Mouse (Mus musculus) forebrain, embryonic 13.5 days (tissue): ENCODE results near the gene Cdk17. TPM values are rescaled to one million over a fixed set of nuclear protein-coding genes. Genes with fewer than 3 reads are reported as not detected.

Source experiments
- ATAC-seq: fragments of 200-750 bp; cut with Nextera tagmentation; 2 replicates; pipeline ENCODE4 v1.8.0; 2017
- H3K27ac ChIP-seq: fragments of 300-500 bp; sonication (generic); 2 replicates; pipeline ENCODE4 v1.5.1; 2015; ENCODE audit warnings: inconsistent platforms, mild to moderate bottlenecking, moderate library complexity
- H3K27me3 ChIP-seq: fragments of 300-500 bp; sonication (generic); 2 replicates; pipeline ENCODE4 v1.6.1; 2015; ENCODE audit warnings: mild to moderate bottlenecking, inconsistent platforms
- H3K36me3 ChIP-seq: fragments of 300-500 bp; sonication (generic); 2 replicates; pipeline ENCODE4 v1.6.1; 2015; ENCODE audit warnings: mild to moderate bottlenecking, inconsistent platforms; ENCODE audit not compliant: poor library complexity, severe bottlenecking
- H3K4me1 ChIP-seq: fragments of 300-500 bp; sonication (generic); 2 replicates; pipeline ENCODE4 v1.6.1; 2015; ENCODE audit warnings: inconsistent platforms
- H3K4me2 ChIP-seq: fragments of 300-500 bp; sonication (generic); 2 replicates; pipeline ENCODE4 v1.6.1; 2015; ENCODE audit warnings: inconsistent platforms, mild to moderate bottlenecking, moderate library complexity
- H3K4me3 ChIP-seq: fragments of 300-500 bp; sonication (generic); 2 replicates; pipeline ENCODE4 v1.5.1; 2015; ENCODE audit warnings: mild to moderate bottlenecking, inconsistent platforms
- H3K9ac ChIP-seq: fragments of 300-500 bp; sonication (generic); 2 replicates; pipeline ENCODE4 v1.6.1; 2015; ENCODE audit warnings: mild to moderate bottlenecking, inconsistent platforms
- H3K9me3 ChIP-seq: fragments of 300-500 bp; sonication (generic); replicated peaks from 2 replicates; pipeline ENCODE4 v1.6.1; 2016; ENCODE audit warnings: inconsistent platforms
- WGBS: fragments of 180-500 bp; shearing (Covaris S2); methylation state at CpG from one replicate; pipeline ENCODE4 v1.1.7; 2015; 5-methylcytosine and 5-hydroxymethylcytosine counted together
- polyA plus RNA-seq: library from polyadenylated mRNA; unstranded; fragments of >200 nt; fragmentation: Nextera tagmentation; extraction: Ambion mirVana; gene quantifications from 2 replicates; pipeline ENCODE4 v1.2.1, GENCODE M21; 2015

The Cdk17 gene
- polyA plus RNA-seq: 36.9 and 39.3 TPM in 2 replicates

DNA sequence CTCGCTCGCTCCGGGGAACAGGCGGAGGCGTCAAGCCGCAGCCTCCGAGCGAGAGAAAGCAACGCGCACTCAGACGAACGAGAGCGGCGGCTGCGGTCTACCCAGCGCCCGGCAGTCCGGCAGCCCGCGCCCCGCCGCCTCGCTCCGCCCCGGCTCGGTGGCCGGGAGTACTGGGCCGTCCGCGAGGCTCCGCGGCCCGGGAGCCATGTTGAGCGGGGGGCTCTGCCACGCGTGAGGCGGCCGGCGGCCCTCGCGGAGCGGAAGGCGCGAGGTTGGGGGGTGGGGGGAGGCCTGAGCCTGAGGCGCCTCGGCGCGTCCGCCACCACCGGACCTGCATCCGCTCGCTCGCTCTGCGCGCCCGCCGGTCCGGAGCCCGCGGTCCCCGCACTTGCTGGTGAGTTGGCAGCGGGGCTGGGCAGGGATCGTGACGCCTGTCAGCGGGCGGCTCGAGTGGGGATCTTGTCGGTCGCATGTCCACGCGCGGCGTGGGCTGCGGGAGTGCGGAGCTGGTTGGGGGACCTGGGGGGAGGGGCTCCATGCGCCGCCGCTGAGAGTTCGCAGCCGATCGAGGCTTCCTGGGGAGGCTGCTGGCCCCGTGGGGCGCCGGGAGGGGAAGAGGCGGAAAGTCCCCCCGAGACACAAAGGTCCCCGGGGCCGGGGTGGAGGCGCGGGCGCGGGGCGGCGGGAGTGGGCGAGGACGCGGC is at the start of gene Cdk17:
Cdk17 (plus strand) TSS at position 69 of the 704 bp plus-strand sequence.
- WGBS: under 1% methylated on average over 72 of the region's 97 CpGs
- Histone ChIP-seq H3K4me2 (peak within 1 kb of the TSS; percentile 69), H3K4me3 (peak within 1 kb of the TSS; percentile 95), H3K27ac (peak within 1 kb of the TSS; percentile 100), H3K4me1 (peaks cover 31% of the 10 kb centered on the region), H3K27me3 (no peaks in the 10 kb centered on the region), H3K36me3 (no peaks in the 10 kb centered on the region), H3K9ac (peak within 1 kb of the TSS; percentile 98), H3K9me3 (no peaks in the 10 kb centered on the region)
- peak; percentile 83 for ATAC-seq

DNA sequence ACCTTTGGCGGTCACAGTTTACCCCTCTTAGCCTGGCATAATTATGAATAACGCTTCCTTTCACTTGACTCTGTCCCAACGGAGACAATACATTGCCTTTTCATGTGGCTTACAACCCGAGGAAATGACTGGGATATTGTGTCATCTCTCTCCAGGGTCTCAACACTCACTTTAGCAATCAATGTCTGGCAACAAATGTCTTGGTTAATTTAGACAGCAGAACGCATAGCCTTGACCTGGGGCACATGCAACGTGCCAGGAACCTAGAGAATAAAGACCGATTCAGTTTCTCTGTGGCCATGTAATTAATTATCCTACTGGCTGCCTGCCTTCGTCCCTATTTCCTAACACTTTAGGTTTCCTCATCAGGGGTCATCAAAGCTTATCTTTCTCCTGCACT is 49.3 kb upstream of the Cdk17 start:
- Histone ChIP-seq H3K9me3 (no peaks in the 10 kb centered on the region), H3K4me2 (no peak overlapping the region), H3K9ac (no peak overlapping the region), H3K4me3 (no peak overlapping the region), H3K27me3 (no peaks in the 10 kb centered on the region), H3K36me3 (no peaks in the 10 kb centered on the region), H3K27ac (no peak overlapping the region), H3K4me1 (0 out of 2 replicates have a peak, but pooled peaks cover 2% of the 10 kb centered on the region)
- 59% methylated on average over 8 of the region's 8 CpGs for WGBS
- ATAC-seq: no peak

DNA sequence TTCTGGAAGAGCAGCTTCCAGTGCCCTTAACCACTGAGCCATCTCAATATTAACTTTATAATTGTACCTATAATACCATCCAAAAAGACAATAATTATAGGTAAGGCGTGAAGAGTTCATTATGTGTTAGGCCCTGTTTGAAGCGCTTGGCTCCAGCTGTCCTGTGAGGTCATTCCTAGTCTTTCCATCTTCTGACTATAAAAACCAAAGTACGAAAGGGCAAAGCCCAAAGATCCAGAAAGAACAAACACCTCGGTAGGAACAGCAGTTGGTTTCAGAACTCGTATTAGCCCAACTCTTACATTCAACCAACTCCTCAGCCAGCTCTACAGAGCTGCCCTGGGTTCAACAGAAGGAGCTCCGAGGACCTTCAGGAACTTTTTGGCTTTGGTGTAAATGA is 48.7 kb upstream of the Cdk17 start:
- no peak overlapping the region for H3K9ac ChIP-seq
- no peak for ATAC-seq
- WGBS: 88% methylated on average over 6 of the region's 6 CpGs
- no peaks in the 10 kb centered on the region for H3K9me3 ChIP-seq
- no peak overlapping the region for H3K27ac ChIP-seq
- H3K4me3 ChIP-seq: no peak overlapping the region
- no peak overlapping the region for H3K4me2 ChIP-seq
- no peaks in the 10 kb centered on the region for H3K27me3 ChIP-seq
- 0 out of 2 replicates have a peak, but pooled peaks cover 2% of the 10 kb centered on the region for H3K4me1 ChIP-seq
- H3K36me3 ChIP-seq: no peaks in the 10 kb centered on the region

DNA sequence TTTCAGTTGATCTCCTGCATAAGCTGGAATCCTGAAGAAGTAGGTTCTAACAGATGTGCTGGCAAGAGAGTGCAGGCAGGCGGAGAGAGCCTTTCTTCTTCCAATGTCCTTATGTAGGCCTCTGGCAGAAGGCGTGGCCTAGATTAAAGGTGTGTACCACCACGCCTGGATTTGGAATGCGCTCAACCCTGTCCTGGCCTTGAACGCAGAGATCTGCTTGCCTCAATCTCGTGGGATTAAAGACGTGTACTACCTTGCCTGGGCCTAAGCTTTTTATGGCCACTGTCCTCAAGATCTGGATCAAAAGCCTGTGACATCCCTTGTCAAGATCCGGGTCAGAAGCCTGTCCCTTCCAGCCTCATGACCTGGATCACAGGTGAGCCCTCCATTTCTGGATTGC is 46.7 kb upstream of the Cdk17 start:
- no peak overlapping the region for H3K9ac ChIP-seq
- ATAC-seq: no peak
- H3K27ac ChIP-seq: no peak overlapping the region
- no peaks in the 10 kb centered on the region for H3K9me3 ChIP-seq
- no peak overlapping the region for H3K4me3 ChIP-seq
- H3K27me3 ChIP-seq: no peaks in the 10 kb centered on the region
- H3K36me3 ChIP-seq: no peaks in the 10 kb centered on the region
- H3K4me2 ChIP-seq: no peak overlapping the region
- WGBS: 92% methylated on average over 8 of the region's 8 CpGs
- H3K4me1 ChIP-seq: 0 out of 2 replicates have a peak, but pooled peaks cover 2% of the 10 kb centered on the region

DNA sequence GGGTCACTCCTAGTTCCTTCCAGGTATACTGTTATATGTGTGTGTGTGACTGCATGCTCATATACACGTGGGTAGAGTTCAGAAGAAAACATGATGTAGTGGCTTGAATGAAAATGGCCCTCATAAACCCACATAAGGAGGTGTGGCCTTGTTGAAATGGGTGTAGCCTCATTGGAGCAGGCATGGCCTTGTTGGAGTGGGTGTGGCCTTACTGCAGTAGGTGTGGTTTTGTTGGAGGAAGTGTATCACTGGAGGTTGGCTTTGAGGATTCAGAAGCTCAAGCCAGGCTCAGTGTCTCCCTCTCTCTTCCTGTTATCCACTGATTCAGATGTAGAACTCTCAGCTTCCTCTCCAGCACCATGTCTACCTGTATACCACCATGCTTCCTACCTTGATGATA is 45.9 kb upstream of the Cdk17 start:
- Histone ChIP-seq H3K4me1 (0 out of 2 replicates have a peak, but pooled peaks cover 3% of the 10 kb centered on the region), H3K4me2 (no peak overlapping the region), H3K9me3 (no peaks in the 10 kb centered on the region), H3K36me3 (no peaks in the 10 kb centered on the region), H3K27me3 (no peaks in the 10 kb centered on the region), H3K9ac (no peak overlapping the region), H3K4me3 (no peak overlapping the region), H3K27ac (no peak overlapping the region)
- 66% methylated on average over 1 of the region's 1 CpGs for WGBS
- ATAC-seq: no peak

DNA sequence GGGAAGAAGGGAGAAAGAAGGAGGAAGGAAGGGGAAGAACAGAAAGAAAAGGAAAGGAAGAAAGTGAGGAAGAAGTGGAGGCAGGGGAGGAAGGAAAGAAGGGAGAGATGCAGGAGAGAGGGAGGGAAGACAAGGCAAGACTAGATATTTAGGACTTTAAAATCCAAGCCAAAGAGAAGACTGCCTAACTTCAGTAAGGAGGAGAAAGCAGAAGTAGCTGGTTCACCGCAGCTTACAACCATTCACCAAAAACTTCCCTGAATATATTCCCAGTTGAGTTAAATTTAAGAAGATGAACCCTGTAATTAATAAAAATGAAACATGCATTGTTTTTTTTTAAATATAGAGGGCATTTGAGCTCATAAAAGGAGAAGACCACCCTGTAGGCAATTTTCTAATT is 44.9 kb upstream of the Cdk17 start:
- no peak for ATAC-seq
- Histone ChIP-seq H3K9me3 (no peaks in the 10 kb centered on the region), H3K27me3 (no peaks in the 10 kb centered on the region), H3K36me3 (no peaks in the 10 kb centered on the region), H3K4me1 (0 out of 2 replicates have a peak, but pooled peaks cover 6% of the 10 kb centered on the region), H3K27ac (no peak overlapping the region), H3K4me2 (no peak overlapping the region), H3K4me3 (no peak overlapping the region), H3K9ac (no peak overlapping the region)
- WGBS: 98% methylated on average over 1 of the region's 1 CpGs

DNA sequence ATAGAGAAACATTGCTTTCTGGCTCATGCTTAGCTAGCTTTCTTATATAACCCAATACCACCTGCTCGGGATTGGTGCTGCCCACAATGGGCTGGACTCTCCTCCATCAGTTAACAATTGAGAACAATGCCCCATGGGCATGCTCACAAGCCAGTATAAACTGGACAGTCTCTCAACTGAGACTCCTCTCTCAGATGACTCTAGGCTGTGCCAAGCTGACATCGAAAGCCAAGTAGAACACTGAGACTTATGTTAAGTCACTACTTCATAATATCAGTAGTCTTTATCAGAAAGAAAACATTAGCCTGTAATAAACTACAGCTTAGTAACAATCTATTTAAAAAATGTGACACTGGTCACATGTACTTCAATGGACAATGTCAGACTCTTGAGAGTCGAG is 44.0 kb upstream of the Cdk17 start:
- no peaks in the 10 kb centered on the region for H3K27me3 ChIP-seq
- no peak overlapping the region for H3K27ac ChIP-seq
- H3K36me3 ChIP-seq: no peaks in the 10 kb centered on the region
- no peak overlapping the region for H3K4me2 ChIP-seq
- 0 out of 2 replicates have a peak, but pooled peaks cover 6% of the 10 kb centered on the region for H3K4me1 ChIP-seq
- H3K4me3 ChIP-seq: no peak overlapping the region
- H3K9ac ChIP-seq: no peak overlapping the region
- ATAC-seq: no peak
- WGBS: 88% methylated on average over 3 of the region's 3 CpGs
- no peaks in the 10 kb centered on the region for H3K9me3 ChIP-seq

DNA sequence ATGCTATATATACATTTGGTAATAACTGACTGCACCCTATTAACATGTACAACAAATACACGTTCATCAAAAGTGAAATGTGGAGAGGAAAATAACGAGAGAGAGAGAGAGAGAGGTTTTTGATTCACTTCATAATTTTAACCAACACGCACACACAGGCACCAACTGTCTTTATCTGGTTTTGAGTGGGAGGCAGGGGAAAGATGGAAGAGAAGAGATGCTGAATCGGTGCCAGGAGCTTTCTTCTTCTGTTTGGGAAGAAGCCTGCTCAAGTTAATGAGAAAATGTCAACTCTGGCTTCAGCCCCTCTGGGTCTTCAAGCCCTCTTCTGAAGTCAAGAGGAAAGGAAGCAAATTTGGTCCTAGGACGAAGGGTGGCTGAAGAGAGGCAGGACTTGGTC is 40.9 kb upstream of the Cdk17 start:
- Histone ChIP-seq H3K27ac (no peak overlapping the region), H3K27me3 (no peaks in the 10 kb centered on the region)

DNA sequence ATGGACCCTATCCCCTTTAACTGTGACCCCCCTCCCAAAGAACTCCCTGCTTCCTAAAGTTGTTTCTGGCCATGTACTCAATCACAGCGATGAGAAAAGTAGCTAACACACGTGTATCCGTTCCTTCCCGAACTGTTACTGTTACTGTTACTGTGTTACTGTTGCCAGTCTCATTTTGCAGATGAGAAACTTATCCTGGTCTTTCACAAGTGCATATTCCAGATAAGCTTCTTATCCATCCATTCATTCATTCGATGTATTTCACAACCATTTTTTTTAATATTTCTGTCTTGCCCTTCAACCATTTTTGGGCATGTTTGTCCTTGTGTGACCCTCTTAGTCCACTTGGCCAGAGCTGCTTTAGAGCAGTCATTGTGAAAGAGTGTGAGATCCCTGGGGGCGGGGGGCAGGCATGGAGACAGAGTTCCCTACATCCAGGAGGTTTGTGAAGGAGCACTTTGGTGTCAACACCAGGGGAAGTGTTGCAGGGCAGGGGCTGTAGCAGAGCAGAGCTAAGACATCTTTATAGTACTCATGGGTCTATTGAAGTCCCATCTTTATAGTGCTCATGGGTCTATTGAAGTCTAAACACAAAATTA is 39.3 kb upstream of the Cdk17 start:
- 96% methylated on average over 6 of the region's 6 CpGs for WGBS
- no peak overlapping the region for H3K27ac ChIP-seq
- H3K4me2 ChIP-seq: no peak overlapping the region
- no peaks in the 10 kb centered on the region for H3K9me3 ChIP-seq
- H3K4me3 ChIP-seq: no peak overlapping the region
- no peak for ATAC-seq
- peaks cover 19% of the 10 kb centered on the region for H3K4me1 ChIP-seq
- no peaks in the 10 kb centered on the region for H3K36me3 ChIP-seq
- H3K27me3 ChIP-seq: peaks cover 3% of the 10 kb centered on the region; the same call in 1 of the 2 replicates
- H3K9ac ChIP-seq: no peak overlapping the region

More for the DNA sequence above, 40.9 kb upstream of the Cdk17 start:
- ATAC-seq: no peak
- H3K9ac ChIP-seq: no peak overlapping the region
- WGBS: 58% methylated on average over 5 of the region's 5 CpGs
- H3K4me2 ChIP-seq: no peak overlapping the region
- H3K4me3 ChIP-seq: no peak overlapping the region
- H3K9me3 ChIP-seq: no peaks in the 10 kb centered on the region
- H3K36me3 ChIP-seq: no peaks in the 10 kb centered on the region
- peaks cover 19% of the 10 kb centered on the region for H3K4me1 ChIP-seq

DNA sequence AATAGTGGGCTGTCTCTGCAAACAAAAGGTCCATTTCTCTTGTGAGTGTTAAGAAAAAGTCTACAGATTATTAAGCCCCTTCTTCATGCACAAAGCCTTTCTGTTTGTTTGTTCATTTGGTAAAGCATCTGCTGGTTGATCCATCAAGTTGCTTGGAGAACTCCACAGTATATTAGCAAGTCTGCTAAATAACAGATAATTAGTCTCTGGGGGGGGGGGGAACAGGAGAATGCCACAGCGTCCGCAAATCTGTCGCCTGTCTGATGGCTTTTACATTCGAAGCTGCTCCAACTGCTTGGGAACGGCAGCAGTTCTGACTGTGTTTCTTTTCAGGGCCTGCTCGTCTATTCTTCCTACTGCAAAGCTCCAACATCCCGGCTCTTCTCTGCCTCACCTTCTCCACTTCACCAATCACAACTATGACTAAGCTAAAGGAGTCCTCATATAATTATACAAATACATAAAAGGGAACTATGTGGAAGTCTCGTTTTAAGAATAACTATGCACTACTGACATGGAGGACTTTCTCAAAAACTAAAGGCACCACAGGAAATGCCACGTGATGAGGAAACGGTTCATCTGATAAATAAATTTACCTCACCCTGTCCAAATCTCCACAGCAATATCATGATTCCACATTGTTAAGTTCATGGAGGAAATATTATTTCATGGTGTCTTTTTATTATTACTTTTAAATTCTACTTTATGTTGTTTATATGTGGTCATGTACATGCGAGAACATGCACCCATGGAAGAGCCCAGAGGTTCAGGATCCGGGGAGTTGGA is 38.1 kb upstream of the Cdk17 start:
- peaks cover 3% of the 10 kb centered on the region; the same call in 1 of the 2 replicates for H3K27me3 ChIP-seq
- no peaks in the 10 kb centered on the region for H3K9me3 ChIP-seq
- H3K36me3 ChIP-seq: no peaks in the 10 kb centered on the region
- H3K27ac ChIP-seq: 0 out of 2 replicates have a peak overlapping the region, but pooled peaks have one; percentile 1
- H3K4me3 ChIP-seq: no peak overlapping the region
- no peak overlapping the region for H3K9ac ChIP-seq
- ATAC-seq: peak; percentile 63
- H3K4me2 ChIP-seq: no peak overlapping the region
- WGBS: 43% methylated on average over 12 of the region's 12 CpGs
- H3K4me1 ChIP-seq: peaks cover 19% of the 10 kb centered on the region

DNA sequence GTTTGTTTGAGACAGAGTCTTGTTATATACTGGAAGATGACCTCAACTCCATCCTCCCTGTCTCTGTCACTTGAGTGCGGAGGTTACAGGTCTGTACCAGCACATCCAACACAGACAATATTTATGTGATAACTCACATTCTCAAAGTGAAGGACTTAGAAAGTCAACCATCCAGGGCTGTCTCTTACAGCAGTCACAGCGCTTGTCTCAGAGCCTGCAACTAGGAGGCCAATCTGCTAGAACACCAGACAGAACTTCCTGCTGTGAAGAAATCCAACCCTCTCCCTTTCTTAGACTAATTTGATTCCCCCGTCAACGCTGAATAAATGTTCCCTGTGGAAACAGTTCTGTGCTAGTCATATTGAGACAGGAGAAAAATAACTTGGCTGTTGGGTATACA is 37.4 kb upstream of the Cdk17 start:
- Histone ChIP-seq H3K27ac (no peak overlapping the region), H3K9ac (no peak overlapping the region), H3K4me2 (no peak overlapping the region), H3K9me3 (no peaks in the 10 kb centered on the region), H3K36me3 (no peaks in the 10 kb centered on the region), H3K4me3 (no peak overlapping the region), H3K4me1 (peaks cover 19% of the 10 kb centered on the region), H3K27me3 (peaks cover 3% of the 10 kb centered on the region; the same call in 1 of the 2 replicates)
- WGBS: 62% methylated on average over 4 of the region's 4 CpGs
- no peak for ATAC-seq
